In genomic region chr11:95350289-95350688, GRCm38 (mm10) we compare ENCODE assay signal across 11 mouse cellular contexts. TPM values are rescaled to one million over a fixed set of nuclear protein-coding genes. Genes with fewer than 3 reads are reported as not detected.
A peak's percentile ranks its signal among the peaks of the same experiment; 100 is the strongest.
DNase-seq lines count a peak whose midpoint lies in the region; ATAC-seq and TF ChIP-seq lines count a peak whose summit lies in the region.
"Had no signal": no experiment of that assay in that cellular context is flagged by ENCODE, and none has a peak within 500 bp of the region (broad histone marks: within the 10 kb centered on the region; RNA-seq: fewer than 3 reads in every experiment).

No protein-coding gene starts in this region.

- no peak for TF ChIP-seq CTCF in left cerebral cortex, adult 2 months (IDR thresholded peaks at IDR 0.05)

- H3K27ac ChIP-seq in forebrain, embryonic 14.5 days (ENCODE audit: low read depth, low read length) = 0 out of 2 replicates have a peak overlapping the region, but pooled peaks have one; percentile 14
- H3K27ac ChIP-seq in forebrain, embryonic 13.5 days = no peak overlapping the region; the same call in 1 of the 2 replicates
- H3K27ac ChIP-seq in liver, embryonic 12.5 days = peak overlapping the region; percentile 64
- H3K27ac ChIP-seq in left cerebral cortex, adult 2 months = no peak overlapping the region
- H3K27ac ChIP-seq: midbrain, embryonic 12.5 days had no signal

- peak; percentile 23 for DNase-seq in forebrain, embryonic 14.5 days (ENCODE audit: low spot score)
- no peak for DNase-seq in liver
- DNase-seq in adrenal gland, postnatal 25 days = peak; percentile 47
- peak; percentile 81 for DNase-seq in kidney, postnatal 36 days
- DNase-seq in left cerebral cortex, adult 2 months (ENCODE audit: extremely low spot score in 1 of 2, low spot score in 2 of 2) = no peak
- DNase-seq in right cerebral cortex, adult 18-20 months = no peak
- DNase-seq: heart, postnatal 14 days; right cerebral cortex, postnatal 25 days had no signal

- no peak overlapping the region for H3K4me2 ChIP-seq in forebrain, embryonic 14.5 days (ENCODE audit: low read length)
- H3K4me2 ChIP-seq in forebrain, embryonic 13.5 days = no peak overlapping the region
- no peak overlapping the region for H3K4me2 ChIP-seq in liver, embryonic 12.5 days
- H3K4me2 ChIP-seq: midbrain, embryonic 12.5 days had no signal

- H3K4me1 ChIP-seq in forebrain, embryonic 14.5 days (ENCODE audit: control insufficient read depth, insufficient read depth, low read length) = no peaks in the 10 kb centered on the region
- no peaks in the 10 kb centered on the region for H3K4me1 ChIP-seq in forebrain, embryonic 13.5 days
- peaks cover 93% of the 10 kb centered on the region for H3K4me1 ChIP-seq in liver, embryonic 12.5 days
- H3K4me1 ChIP-seq: midbrain, embryonic 12.5 days had no signal

- intact Hi-C loops in left cerebral cortex, adult 2 months (cut with DNase I) = no loop called here

- H3K4me3 ChIP-seq in forebrain, embryonic 14.5 days (ENCODE audit: low read depth, low read length) = no peak overlapping the region
- H3K4me3 ChIP-seq in forebrain, embryonic 13.5 days = no peak overlapping the region
- H3K4me3 ChIP-seq in liver, embryonic 12.5 days = no peak overlapping the region
- H3K4me3 ChIP-seq in left cerebral cortex, adult 2 months = no peak overlapping the region
- H3K4me3 ChIP-seq: midbrain, embryonic 12.5 days had no signal

- no peaks in the 10 kb centered on the region for H3K27me3 ChIP-seq in forebrain, embryonic 14.5 days (replicated peaks; ENCODE audit: control insufficient read depth, insufficient read depth, low read length)
- no peaks in the 10 kb centered on the region for H3K27me3 ChIP-seq in forebrain, embryonic 13.5 days
- H3K27me3 ChIP-seq in liver, embryonic 12.5 days (replicated peaks) = no peaks in the 10 kb centered on the region
- H3K27me3 ChIP-seq: midbrain, embryonic 12.5 days had no signal

- 70% methylated on average over 6 of the region's 6 CpGs for WGBS in forebrain, embryonic 14.5 days
- 73% methylated on average over 6 of the region's 6 CpGs for whole genome bisulfite sequencing in forebrain, embryonic 13.5 days
- 68% methylated on average over 6 of the region's 6 CpGs for WGBS in liver, embryonic 12.5 days (ENCODE audit: insufficient replicate concordance)

- H3K36me3 ChIP-seq in forebrain, embryonic 14.5 days (ENCODE audit: control insufficient read depth, insufficient read depth, low read length) = no peaks in the 10 kb centered on the region
- H3K36me3 ChIP-seq in forebrain, embryonic 13.5 days (ENCODE audit: poor library complexity, severe bottlenecking) = 0 out of 2 replicates have a peak, but pooled peaks cover 6% of the 10 kb centered on the region
- peaks cover 100% of the 10 kb centered on the region for H3K36me3 ChIP-seq in liver, embryonic 12.5 days
- H3K36me3 ChIP-seq: midbrain, embryonic 12.5 days had no signal

- ATAC-seq in forebrain, embryonic 14.5 days = no peak; the same call in 1 of the 2 replicates
- no peak for ATAC-seq in forebrain, embryonic 13.5 days
- ATAC-seq in liver, embryonic 12.5 days = no peak

- no peaks in the 10 kb centered on the region for H3K9me3 ChIP-seq in forebrain, embryonic 14.5 days (replicated peaks; ENCODE audit: control insufficient read depth, low read length)
- H3K9me3 ChIP-seq in forebrain, embryonic 13.5 days (replicated peaks) = no peaks in the 10 kb centered on the region
- no peaks in the 10 kb centered on the region for H3K9me3 ChIP-seq in liver, embryonic 12.5 days (replicated peaks)
- H3K9me3 ChIP-seq: midbrain, embryonic 12.5 days had no signal

- no peak overlapping the region for H3K9ac ChIP-seq in forebrain, embryonic 14.5 days (ENCODE audit: low read length)
- H3K9ac ChIP-seq in forebrain, embryonic 13.5 days = no peak overlapping the region
- H3K9ac ChIP-seq in liver, embryonic 12.5 days = peak overlapping the region; percentile 29; the same call in 1 of the 2 replicates
- H3K9ac ChIP-seq: midbrain, embryonic 12.5 days had no signal

RNA-seq across cellular contexts. Expression of gene Fam117a, which starts 13.5 kb away (rescaled TPM):
- 3.3 and 4.0 TPM in 2 replicates for polyA plus RNA-seq in forebrain, embryonic 14.5 days (2014; fragmentation: Nextera tagmentation; extraction: Ambion mirVana)
- 3.0 and 3.8 TPM in 2 replicates for polyA plus RNA-seq in forebrain, embryonic 13.5 days (2015; fragmentation: Nextera tagmentation; extraction: Ambion mirVana)
- 59.0 and 62.7 TPM in 2 replicates for polyA plus RNA-seq in liver, embryonic 12.5 days (2016; fragmentation: Nextera tagmentation; extraction: Ambion mirVana)
- 13.7 and 13.8 TPM in 2 replicates for total RNA-seq in adrenal gland, postnatal 25 days (2021)
- 1 to 10 TPM; 3.0 to 3.6 TPM for total RNA-seq in left cerebral cortex, adult 2 months (2021)

RNA-seq across cellular contexts. Expression of gene Slc35b1, which starts 34.2 kb away (rescaled TPM):
- 168 and 174 TPM in 2 replicates for polyA plus RNA-seq in forebrain, embryonic 14.5 days (2014; fragmentation: Nextera tagmentation; extraction: Ambion mirVana)
- polyA plus RNA-seq in forebrain, embryonic 13.5 days (2015; fragmentation: Nextera tagmentation; extraction: Ambion mirVana) = 135 and 140 TPM in 2 replicates
- polyA plus RNA-seq in liver, embryonic 12.5 days (2016; fragmentation: Nextera tagmentation; extraction: Ambion mirVana) = 58.2 and 61.3 TPM in 2 replicates
- total RNA-seq in adrenal gland, postnatal 25 days (2021) = 51.8 and 53.9 TPM in 2 replicates
- 10 to 100 TPM; 55.8 to 61.9 TPM for total RNA-seq in left cerebral cortex, adult 2 months (2021)

RNA-seq across cellular contexts. Expression of gene Kat7, which starts 40.2 kb away (rescaled TPM):
- polyA plus RNA-seq in forebrain, embryonic 14.5 days (2014; fragmentation: Nextera tagmentation; extraction: Ambion mirVana) = 66.5 and 68.0 TPM in 2 replicates
- polyA plus RNA-seq in forebrain, embryonic 13.5 days (2015; fragmentation: Nextera tagmentation; extraction: Ambion mirVana) = 66.0 and 77.5 TPM in 2 replicates
- 48.1 and 49.5 TPM in 2 replicates for polyA plus RNA-seq in liver, embryonic 12.5 days (2016; fragmentation: Nextera tagmentation; extraction: Ambion mirVana)
- total RNA-seq in adrenal gland, postnatal 25 days (2021) = 51.7 and 58.0 TPM in 2 replicates
- 10 to 100 TPM; 72.3 to 77.2 TPM for total RNA-seq in left cerebral cortex, adult 2 months (2021)

Comparison
In these comparisons a context has a peak if more than half of its experiments do, and no peak if none do; other contexts are left out.
1. H3K27ac ChIP-seq: peak in forebrain, embryonic 14.5 days (single experiment) and liver, embryonic 12.5 days (single experiment); none in forebrain, embryonic 13.5 days (single experiment) and left cerebral cortex, adult 2 months (single experiment).
2. DNase-seq: peak in forebrain, embryonic 14.5 days (single experiment), adrenal gland, postnatal 25 days (single experiment) and kidney, postnatal 36 days (2 of 2); none in liver (single experiment), left cerebral cortex, adult 2 months (0 of 2) and right cerebral cortex, adult 18-20 months (single experiment).
3. RNA of gene Fam117a, which starts 13.5 kb away (polyA plus RNA-seq): 59.0 to 62.7 TPM in liver, embryonic 12.5 days; 3.3 to 4.0 TPM in forebrain, embryonic 14.5 days and 3.0 to 3.8 TPM in forebrain, embryonic 13.5 days; every median in the first group is over 10 times any median in the second.